Mouse (Mus musculus): ENCODE data around the gene Mgat5b. TPM values are rescaled to one million over a fixed set of nuclear protein-coding genes. Genes with fewer than 3 reads are reported as not detected.

Gene Mgat5b
- total and polyA plus RNA-seq, 3 experiments = 0.10 to 0.82 (median 0.11) TPM

GRCm38 (mm10) chr11:116972828-116973227 is 54.2 kb downstream of the Mgat5b start:
- no peak for TF ChIP-seq POLR2A (IDR thresholded peaks at IDR 0.05; ENCODE audit: insufficient read depth, low read depth, low read length)
- TF ChIP-seq EP300 (IDR thresholded peaks at IDR 0.05; ENCODE audit: insufficient read depth, low read depth, low read length) = no peak
- TF ChIP-seq CTCF (IDR thresholded peaks at IDR 0.05) = no peak
- 54% methylated on average over 4 of the region's 4 CpGs for WGBS

DNA sequence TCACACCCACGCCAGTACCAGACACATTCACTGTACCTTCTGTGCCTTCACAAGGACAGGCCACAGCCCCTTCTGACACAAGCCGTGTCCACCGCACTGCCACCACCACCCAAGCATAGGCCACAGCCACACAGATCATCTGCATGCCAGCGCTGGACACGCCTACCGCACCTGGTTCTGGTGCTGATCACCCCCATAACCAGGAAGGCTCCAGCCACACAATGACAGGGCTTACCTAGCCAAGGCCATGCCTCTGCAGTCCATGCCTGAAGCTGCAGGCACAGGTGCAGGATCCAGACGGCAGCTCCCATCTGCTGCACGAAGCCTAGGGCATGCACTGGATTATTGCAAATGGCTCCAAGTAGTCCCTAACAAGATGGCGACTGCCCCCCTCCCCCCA is 54.8 kb downstream of the Mgat5b start:
- H3K79me2 ChIP-seq (replicated peaks; ENCODE audit: control insufficient read depth, insufficient read depth, low read length) = no peaks in the 10 kb centered on the region
- no peaks in the 10 kb centered on the region for H3K4me1 ChIP-seq (ENCODE audit: control insufficient read depth, insufficient read depth, low read length)
- intact Hi-C loops (cut with DNase I) = no loop called here
- no peak overlapping the region for H3K9ac ChIP-seq (ENCODE audit: low read depth, low read length)
- 95% methylated on average over 9 of the region's 9 CpGs for WGBS
- no peaks in the 10 kb centered on the region for H3K27me3 ChIP-seq (ENCODE audit: control insufficient read depth, insufficient read depth, low read length)
- no peaks in the 10 kb centered on the region for H3K36me3 ChIP-seq (ENCODE audit: control insufficient read depth, insufficient read depth, low read length)
- H3K27ac ChIP-seq = no peak overlapping the region
- TF ChIP-seq EP300 (IDR thresholded peaks at IDR 0.05; ENCODE audit: insufficient read depth, low read depth, low read length) = no peak
- no peak overlapping the region for H3K4me3 ChIP-seq
- no peak for DNase-seq

More at GRCm38 (mm10) chr11:116972828-116973227, 54.2 kb downstream of the Mgat5b start:
- intact Hi-C loops (cut with DNase I) = no loop called here
- no peak for DNase-seq
- Histone ChIP-seq H3K4me3 (no peak overlapping the region), H3K27ac (no peak overlapping the region), H3K9ac (ENCODE audit: low read depth, low read length) (no peak overlapping the region), H3K27me3 (ENCODE audit: control insufficient read depth, insufficient read depth, low read length) (no peaks in the 10 kb centered on the region), H3K4me1 (ENCODE audit: control insufficient read depth, insufficient read depth, low read length) (no peaks in the 10 kb centered on the region), H3K36me3 (ENCODE audit: control insufficient read depth, insufficient read depth, low read length) (no peaks in the 10 kb centered on the region), H3K79me2 (replicated peaks; ENCODE audit: control insufficient read depth, insufficient read depth, low read length) (no peaks in the 10 kb centered on the region)

- H3K36me3 ChIP-seq (ENCODE audit: control insufficient read depth, insufficient read depth, low read length) = no peaks in the 10 kb centered on the region
- H3K27me3 ChIP-seq (ENCODE audit: control insufficient read depth, insufficient read depth, low read length) = no peaks in the 10 kb centered on the region
- intact Hi-C loops (cut with DNase I) = no loop called here
- no peaks in the 10 kb centered on the region for H3K79me2 ChIP-seq (replicated peaks; ENCODE audit: control insufficient read depth, insufficient read depth, low read length)
- H3K27ac ChIP-seq = no peak overlapping the region
- no peak overlapping the region for H3K4me3 ChIP-seq
- 86% methylated on average over 7 of the region's 7 CpGs for WGBS
- no peak for DNase-seq
- TF ChIP-seq CTCF (IDR thresholded peaks at IDR 0.05) (no peak), POLR2A (IDR thresholded peaks at IDR 0.05; ENCODE audit: insufficient read depth, low read depth, low read length) (no peak)
- H3K4me1 ChIP-seq (ENCODE audit: control insufficient read depth, insufficient read depth, low read length) = no peaks in the 10 kb centered on the region
- no peak overlapping the region for H3K9ac ChIP-seq (ENCODE audit: low read depth, low read length)
These were observed 55.7 kb downstream of the Mgat5b start for GRCm38 (mm10) chr11:116974341-116974740.

- no peak overlapping the region for H3K4me3 ChIP-seq
- H3K27me3 ChIP-seq (ENCODE audit: control insufficient read depth, insufficient read depth, low read length) = no peaks in the 10 kb centered on the region
- no peak overlapping the region for H3K27ac ChIP-seq
- WGBS = 33% methylated on average over 5 of the region's 5 CpGs
- no peaks in the 10 kb centered on the region for H3K79me2 ChIP-seq (replicated peaks; ENCODE audit: control insufficient read depth, insufficient read depth, low read length)
- H3K36me3 ChIP-seq (ENCODE audit: control insufficient read depth, insufficient read depth, low read length) = no peaks in the 10 kb centered on the region
- DNase-seq = no peak
- TF ChIP-seq CTCF (IDR thresholded peaks at IDR 0.05) (no peak), EP300 (IDR thresholded peaks at IDR 0.05; ENCODE audit: insufficient read depth, low read depth, low read length) (no peak), POLR2A (IDR thresholded peaks at IDR 0.05; ENCODE audit: insufficient read depth, low read depth, low read length) (no peak)
- H3K4me1 ChIP-seq (ENCODE audit: control insufficient read depth, insufficient read depth, low read length) = no peaks in the 10 kb centered on the region
- intact Hi-C loops (cut with DNase I) = no loop called here
- no peak overlapping the region for H3K9ac ChIP-seq (ENCODE audit: low read depth, low read length)
These were observed 61.6 kb downstream of the Mgat5b start for GRCm38 (mm10) chr11:116980313-116980712.

GRCm38 (mm10) chr11:116982543-116982942 is 63.9 kb downstream of the Mgat5b start:
- Histone ChIP-seq H3K79me2 (replicated peaks; ENCODE audit: control insufficient read depth, insufficient read depth, low read length) (no peaks in the 10 kb centered on the region), H3K9ac (ENCODE audit: low read depth, low read length) (no peak overlapping the region), H3K27me3 (ENCODE audit: control insufficient read depth, insufficient read depth, low read length) (no peaks in the 10 kb centered on the region), H3K36me3 (ENCODE audit: control insufficient read depth, insufficient read depth, low read length) (no peaks in the 10 kb centered on the region), H3K4me3 (no peak overlapping the region), H3K4me1 (ENCODE audit: control insufficient read depth, insufficient read depth, low read length) (peaks cover 2% of the 10 kb centered on the region; the same call in 1 of the 2 replicates), H3K27ac (no peak overlapping the region)
- DNase-seq = no peak
- intact Hi-C loops (cut with DNase I) = no loop called here
- 65% methylated on average over 4 of the region's 4 CpGs for WGBS
- no peak for TF ChIP-seq POLR2A (IDR thresholded peaks at IDR 0.05; ENCODE audit: insufficient read depth, low read depth, low read length)
- TF ChIP-seq EP300 (IDR thresholded peaks at IDR 0.05; ENCODE audit: insufficient read depth, low read depth, low read length) = no peak
- no peak for TF ChIP-seq CTCF (IDR thresholded peaks at IDR 0.05)

DNA sequence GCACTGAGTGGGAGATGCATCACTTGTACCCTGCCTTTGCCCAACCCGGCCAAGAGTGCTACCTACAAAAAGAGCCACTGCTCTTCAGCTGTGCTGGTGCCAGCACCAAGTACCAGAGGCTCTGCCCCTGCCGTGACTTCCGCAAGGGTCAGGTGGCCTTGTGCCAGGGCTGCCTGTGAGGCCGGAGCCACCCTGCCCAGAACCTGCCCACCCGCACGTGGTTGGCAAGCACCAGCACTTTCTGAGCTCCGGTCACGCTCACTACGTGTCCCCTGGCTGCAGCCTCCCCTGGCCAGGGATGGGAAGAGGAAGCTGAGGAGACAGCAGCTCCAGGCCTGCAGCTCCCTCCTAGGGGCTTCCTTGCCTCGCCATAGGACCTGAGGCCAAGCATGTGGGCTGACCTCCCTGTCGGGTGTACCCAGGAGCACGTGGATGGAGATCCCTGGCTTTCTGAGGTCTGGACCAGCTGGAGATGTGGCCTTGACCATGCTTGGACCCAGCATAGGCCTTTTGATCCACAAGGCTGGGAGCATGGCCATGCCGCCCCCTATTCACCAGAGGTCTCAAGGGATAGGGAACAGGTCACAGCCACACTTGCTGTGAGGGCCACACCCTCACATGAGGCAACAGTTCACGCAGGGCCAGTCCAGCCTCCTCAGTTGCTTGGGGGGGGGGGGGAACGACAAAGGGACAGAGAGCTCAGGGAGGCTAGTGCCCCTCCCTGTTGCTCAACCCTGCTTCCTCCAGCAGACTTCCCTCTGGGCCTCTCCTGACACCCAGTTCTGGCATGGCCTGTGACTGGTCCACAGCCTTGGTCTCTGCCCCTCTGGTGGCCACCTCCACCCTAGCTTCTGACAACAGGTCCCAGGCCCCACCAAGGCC is 67.1 kb downstream of the Mgat5b start:
- TF ChIP-seq CTCF (IDR thresholded peaks at IDR 0.05) = no peak
- no peak for TF ChIP-seq EP300 (IDR thresholded peaks at IDR 0.05; ENCODE audit: insufficient read depth, low read depth, low read length)
- no peak for TF ChIP-seq POLR2A (IDR thresholded peaks at IDR 0.05; ENCODE audit: insufficient read depth, low read depth, low read length)
- no peaks in the 10 kb centered on the region for H3K79me2 ChIP-seq (replicated peaks; ENCODE audit: control insufficient read depth, insufficient read depth, low read length)
- no peak overlapping the region for H3K9ac ChIP-seq (ENCODE audit: low read depth, low read length)
- H3K4me3 ChIP-seq = no peak overlapping the region
- 65% methylated on average over 15 of the region's 15 CpGs for WGBS
- H3K27ac ChIP-seq = no peak overlapping the region
- H3K4me1 ChIP-seq (ENCODE audit: control insufficient read depth, insufficient read depth, low read length) = peaks cover 2% of the 10 kb centered on the region; the same call in 1 of the 2 replicates
- no peaks in the 10 kb centered on the region for H3K36me3 ChIP-seq (ENCODE audit: control insufficient read depth, insufficient read depth, low read length)
- H3K27me3 ChIP-seq (ENCODE audit: control insufficient read depth, insufficient read depth, low read length) = no peaks in the 10 kb centered on the region
- DNase-seq = peak; percentile 27 to 53
- intact Hi-C loops (cut with DNase I) = no loop called here

All from heart, adult 2 months (tissue).